Mouse (Mus musculus): ENCODE measurements around the gene Tmem198b. TPM values are rescaled to one million over a fixed set of nuclear protein-coding genes. Genes with fewer than 3 reads are reported as not detected.

Tmem198b gene
- polyA plus RNA-seq, 1 experiment, result 18.0 TPM

GRCm38 (mm10) chr10:128822135-128822534, 18.0 kb upstream of the Tmem198b start:
- Histone ChIP-seq H3K4me3 (ENCODE audit: insufficient read depth, low read length) (peak overlapping the region; percentile 68), H3K4me1 (ENCODE audit: control insufficient read depth, insufficient read depth, low read length) (peaks cover 12% of the 10 kb centered on the region), H3K27ac (ENCODE audit: insufficient read depth, low read depth, low read length) (peak overlapping the region; percentile 10)
- no peak for TF ChIP-seq POLR2A (IDR thresholded peaks at IDR 0.05; ENCODE audit: borderline replicate concordance, low read depth, low read length)
- no peak for TF ChIP-seq CTCF (IDR thresholded peaks at IDR 0.05; ENCODE audit: low read depth, low read length)

DNA sequence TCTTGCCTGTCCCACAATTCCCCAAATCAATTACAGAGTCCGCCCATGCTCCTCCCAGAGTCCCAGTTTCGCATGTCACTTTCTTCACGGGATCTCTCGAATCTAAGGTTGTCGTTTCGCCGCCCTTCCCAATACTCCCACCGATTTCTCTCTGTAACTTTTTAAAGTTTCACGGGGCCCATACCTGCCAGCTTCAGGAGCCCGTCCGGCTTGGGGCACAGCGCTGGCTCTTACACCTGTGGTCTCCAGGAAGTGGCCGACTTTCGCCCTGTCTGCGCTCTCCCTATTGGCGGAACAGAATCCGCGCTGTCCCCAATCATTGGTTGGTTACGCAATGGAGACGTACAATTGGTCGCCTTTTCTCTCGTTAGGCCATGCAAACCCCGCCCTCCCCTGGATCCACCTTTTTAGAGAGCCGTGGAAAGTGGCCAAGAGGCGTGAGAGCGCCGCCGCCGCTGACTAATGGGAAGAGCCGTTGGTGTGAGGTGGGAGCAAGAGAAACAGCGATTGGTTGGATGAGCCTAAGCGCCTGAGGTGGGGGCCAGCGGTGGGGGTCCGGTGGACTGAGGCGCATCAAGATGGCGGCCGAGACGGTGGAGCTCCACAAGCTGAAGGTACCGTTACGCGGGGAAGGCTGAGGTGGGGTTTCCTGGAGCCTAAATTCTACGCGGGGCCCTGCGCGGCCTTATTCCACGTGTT, 17.3 kb upstream of the Tmem198b start, which contains the start of gene Ormdl2:
Ormdl2 (minus strand) TSS at position 288 of the 699 bp plus-strand sequence.
- peaks cover 12% of the 10 kb centered on the region for H3K4me1 ChIP-seq (ENCODE audit: control insufficient read depth, insufficient read depth, low read length)
- TF ChIP-seq CTCF (IDR thresholded peaks at IDR 0.05; ENCODE audit: low read depth, low read length), result no peak
- TF ChIP-seq POLR2A (IDR thresholded peaks at IDR 0.05; ENCODE audit: borderline replicate concordance, low read depth, low read length), result no peak
- peak within 1 kb of the TSS; percentile 68 for H3K4me3 ChIP-seq (ENCODE audit: insufficient read depth, low read length)
- peak within 1 kb of the TSS; percentile 10 for H3K27ac ChIP-seq (ENCODE audit: insufficient read depth, low read depth, low read length)

DNA sequence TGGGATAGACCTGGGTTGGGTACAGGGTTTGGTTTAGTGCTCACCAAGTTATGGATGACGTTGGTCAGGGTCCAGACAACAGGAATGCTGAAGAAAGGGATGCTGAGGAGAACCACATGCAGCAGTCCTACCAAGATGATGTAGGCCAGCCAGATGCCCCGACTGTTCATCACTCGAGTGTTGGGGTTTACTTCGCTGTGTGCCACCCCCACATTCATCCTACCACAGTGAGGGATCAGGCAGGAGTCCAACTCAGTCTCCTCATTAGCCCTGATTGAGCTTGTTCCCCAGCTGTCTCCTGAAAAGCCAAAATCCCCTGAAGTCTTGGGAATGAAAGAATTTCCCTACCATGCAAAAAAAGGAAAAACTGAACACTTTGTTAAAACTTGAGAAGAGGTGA, 16.0 kb upstream of the Tmem198b start:
- Histone ChIP-seq H3K27ac (ENCODE audit: insufficient read depth, low read depth, low read length) (no peak overlapping the region), H3K4me1 (ENCODE audit: control insufficient read depth, insufficient read depth, low read length) (peaks cover 10% of the 10 kb centered on the region), H3K4me3 (ENCODE audit: insufficient read depth, low read length) (0 out of 2 replicates have a peak overlapping the region, but pooled peaks have one; percentile 10)
- TF ChIP-seq CTCF (IDR thresholded peaks at IDR 0.05; ENCODE audit: low read depth, low read length), result no peak
- TF ChIP-seq POLR2A (IDR thresholded peaks at IDR 0.05; ENCODE audit: borderline replicate concordance, low read depth, low read length), result no peak

DNA sequence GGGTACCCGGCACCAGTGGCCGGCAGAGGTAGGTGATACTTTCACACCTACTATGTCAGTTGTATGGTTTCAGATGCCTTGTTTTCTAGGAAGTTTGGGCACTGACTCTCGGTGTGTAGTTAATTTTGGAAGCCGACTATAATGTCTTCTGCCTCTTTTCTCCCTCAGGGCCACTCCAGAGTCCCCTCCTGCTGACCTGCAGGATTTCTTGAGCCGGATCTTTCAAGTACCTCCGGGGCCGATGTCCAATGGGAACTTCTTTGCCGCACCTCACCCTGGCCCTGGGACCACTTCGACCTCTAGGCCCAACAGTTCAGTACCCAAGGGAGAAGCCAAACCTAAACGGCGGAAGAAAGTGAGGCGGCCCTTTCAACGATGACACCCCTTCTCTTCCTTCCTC, 12.9 kb upstream of the Tmem198b start, which contains the start of gene Sarnp:
Sarnp (plus strand) TSS at position 301 of the 400 bp plus-strand sequence.
- Histone ChIP-seq H3K4me3 (ENCODE audit: insufficient read depth, low read length) (no peak within 1 kb of the TSS), H3K27ac (ENCODE audit: insufficient read depth, low read depth, low read length) (no peak within 1 kb of the TSS), H3K4me1 (ENCODE audit: control insufficient read depth, insufficient read depth, low read length) (peaks cover 4% of the 10 kb centered on the region; the same call in 1 of the 2 replicates)
- TF ChIP-seq CTCF (IDR thresholded peaks at IDR 0.05; ENCODE audit: low read depth, low read length), result no peak
- no peak for TF ChIP-seq POLR2A (IDR thresholded peaks at IDR 0.05; ENCODE audit: borderline replicate concordance, low read depth, low read length)

DNA sequence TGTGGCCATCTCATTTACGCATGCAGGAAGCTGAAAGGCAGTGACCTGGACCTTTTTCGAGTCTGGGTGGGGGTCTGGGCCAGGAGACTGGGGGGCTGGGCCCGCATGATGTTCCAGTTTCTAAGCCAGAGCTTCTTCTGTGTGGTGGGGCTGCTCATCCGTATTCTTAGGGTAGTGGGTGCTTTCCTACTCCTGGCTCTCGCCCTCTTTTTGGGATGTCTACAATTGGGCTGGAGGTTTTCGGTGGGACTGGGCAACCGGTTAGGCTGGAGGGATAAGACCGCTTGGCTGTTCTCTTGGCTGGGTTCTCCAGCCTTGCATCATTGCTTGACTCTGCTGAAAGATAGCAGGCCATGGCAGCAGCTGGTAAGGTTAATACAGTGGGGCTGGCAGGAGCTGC, 2.8 kb upstream of the Tmem198b start:
- H3K4me3 ChIP-seq (ENCODE audit: insufficient read depth, low read length), result peak overlapping the region; percentile 84
- H3K27ac ChIP-seq (ENCODE audit: insufficient read depth, low read depth, low read length), result no peak overlapping the region
- TF ChIP-seq CTCF (IDR thresholded peaks at IDR 0.05; ENCODE audit: low read depth, low read length) (no peak), POLR2A (IDR thresholded peaks at IDR 0.05; ENCODE audit: borderline replicate concordance, low read depth, low read length) (no peak)
- peaks cover 29% of the 10 kb centered on the region for H3K4me1 ChIP-seq (ENCODE audit: control insufficient read depth, insufficient read depth, low read length)

GRCm38 (mm10) chr10:128806086-128806485, 1.9 kb upstream of the Tmem198b start:
- H3K27ac ChIP-seq (ENCODE audit: insufficient read depth, low read depth, low read length), result no peak overlapping the region
- H3K4me3 ChIP-seq (ENCODE audit: insufficient read depth, low read length), result peak overlapping the region; percentile 84
- TF ChIP-seq CTCF (IDR thresholded peaks at IDR 0.05; ENCODE audit: low read depth, low read length), result no peak
- TF ChIP-seq POLR2A (IDR thresholded peaks at IDR 0.05; ENCODE audit: borderline replicate concordance, low read depth, low read length), result no peak
- H3K4me1 ChIP-seq (ENCODE audit: control insufficient read depth, insufficient read depth, low read length), result peaks cover 29% of the 10 kb centered on the region

GRCm38 (mm10) chr10:128805092-128806000, 1.2 kb upstream of the Tmem198b start:
- peak overlapping the region; percentile 86 for H3K27ac ChIP-seq (ENCODE audit: insufficient read depth, low read depth, low read length)
- peaks cover 29% of the 10 kb centered on the region for H3K4me1 ChIP-seq (ENCODE audit: control insufficient read depth, insufficient read depth, low read length)
- H3K4me3 ChIP-seq (ENCODE audit: insufficient read depth, low read length), result peak overlapping the region; percentile 84
- TF ChIP-seq POLR2A (IDR thresholded peaks at IDR 0.05; ENCODE audit: borderline replicate concordance, low read depth, low read length), result peak; percentile 79; the same call in 1 of the 2 replicates
- TF ChIP-seq CTCF (IDR thresholded peaks at IDR 0.05; ENCODE audit: low read depth, low read length), result no peak

- Histone ChIP-seq H3K4me3 (ENCODE audit: insufficient read depth, low read length) (peak within 1 kb of the TSS; percentile 76), H3K27ac (ENCODE audit: insufficient read depth, low read depth, low read length) (peak within 1 kb of the TSS; percentile 71), H3K4me1 (ENCODE audit: control insufficient read depth, insufficient read depth, low read length) (peaks cover 27% of the 10 kb centered on the region)
- TF ChIP-seq POLR2A (IDR thresholded peaks at IDR 0.05; ENCODE audit: borderline replicate concordance, low read depth, low read length) (no peak), CTCF (IDR thresholded peaks at IDR 0.05; ENCODE audit: low read depth, low read length) (no peak)
Observed at GRCm38 (mm10) chr10:128803771-128804270, 349 bp downstream of the Tmem198b start, which contains the start of gene Dnajc14. Dnajc14 (plus strand) TSS chr10:128804062.

- Histone ChIP-seq H3K4me1 (ENCODE audit: control insufficient read depth, insufficient read depth, low read length) (peaks cover 23% of the 10 kb centered on the region), H3K4me3 (ENCODE audit: insufficient read depth, low read length) (peak overlapping the region; percentile 76), H3K27ac (ENCODE audit: insufficient read depth, low read depth, low read length) (peak overlapping the region; percentile 36)
- TF ChIP-seq CTCF (IDR thresholded peaks at IDR 0.05; ENCODE audit: low read depth, low read length) (no peak), POLR2A (IDR thresholded peaks at IDR 0.05; ENCODE audit: borderline replicate concordance, low read depth, low read length) (no peak)
Observed at GRCm38 (mm10) chr10:128803361-128803760, 809 bp downstream of the Tmem198b start.
